Mouse (Mus musculus) CD4-positive, CD25-positive, alpha-beta regulatory T cell, adult 9 weeks (primary cell): Measurements from ENCODE around the gene Inhbe. TPM values are rescaled to one million over a fixed set of nuclear protein-coding genes. Genes with fewer than 3 reads are reported as not detected.

Experiments
- polyA plus RNA-seq: library from polyadenylated mRNA; unstranded; fragments of 100-300 nt; shearing (Covaris generic); gene quantifications from one replicate; pipeline ENCODE4 v1.2.1, GENCODE M21; 2017

Gene Inhbe
- not detected for polyA plus RNA-seq

DNA sequence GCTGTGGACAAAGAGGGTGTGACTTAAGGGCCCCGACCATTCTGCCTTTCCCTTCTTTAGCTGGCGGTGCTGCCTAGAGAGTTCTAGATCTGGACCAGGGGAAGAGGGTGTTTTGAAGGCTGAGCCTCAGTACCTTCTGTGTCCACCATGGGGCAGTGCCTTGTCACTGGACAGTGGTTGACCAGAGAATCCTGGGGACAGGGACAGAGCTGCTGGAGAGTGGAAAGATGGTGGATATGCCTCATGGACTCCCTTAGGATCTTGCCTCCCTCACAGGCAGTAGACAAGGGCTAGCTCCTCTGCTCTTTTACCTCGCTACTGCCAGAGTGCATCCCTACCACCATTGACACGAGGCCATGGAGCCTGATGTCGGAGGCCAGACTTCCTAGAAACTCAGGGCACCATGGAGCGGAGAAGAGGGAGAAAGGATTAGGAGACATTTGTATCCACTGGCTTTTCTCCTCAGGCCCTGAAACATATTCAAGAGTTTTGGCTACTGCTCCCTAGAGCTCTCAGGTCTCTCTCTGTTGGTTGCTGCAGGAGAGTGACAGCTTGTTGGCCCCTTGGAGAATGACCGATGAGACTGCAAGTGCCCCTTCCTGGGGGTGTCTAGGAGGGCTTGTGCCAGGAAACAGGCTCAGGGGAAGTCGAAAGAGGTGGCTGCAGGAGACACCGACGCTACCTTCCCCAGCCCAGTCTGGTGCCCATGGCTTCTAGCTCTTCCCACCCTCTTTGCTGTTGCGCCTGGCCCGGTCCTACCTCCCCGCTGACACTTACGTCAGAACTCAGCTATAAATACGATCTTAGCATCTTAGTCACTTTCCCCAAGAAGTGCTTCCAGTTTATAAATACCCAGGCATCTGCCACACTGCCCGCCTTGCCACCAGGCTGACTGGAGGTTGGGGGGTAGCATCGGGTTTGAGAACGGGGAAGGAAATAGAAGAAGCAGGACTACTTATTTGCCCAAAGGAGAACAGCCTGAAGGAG, at the start of gene Inhbe:
Gene Inhbe, minus strand, starts transcription at position 503 of the 987 bp plus-strand sequence.

DNA sequence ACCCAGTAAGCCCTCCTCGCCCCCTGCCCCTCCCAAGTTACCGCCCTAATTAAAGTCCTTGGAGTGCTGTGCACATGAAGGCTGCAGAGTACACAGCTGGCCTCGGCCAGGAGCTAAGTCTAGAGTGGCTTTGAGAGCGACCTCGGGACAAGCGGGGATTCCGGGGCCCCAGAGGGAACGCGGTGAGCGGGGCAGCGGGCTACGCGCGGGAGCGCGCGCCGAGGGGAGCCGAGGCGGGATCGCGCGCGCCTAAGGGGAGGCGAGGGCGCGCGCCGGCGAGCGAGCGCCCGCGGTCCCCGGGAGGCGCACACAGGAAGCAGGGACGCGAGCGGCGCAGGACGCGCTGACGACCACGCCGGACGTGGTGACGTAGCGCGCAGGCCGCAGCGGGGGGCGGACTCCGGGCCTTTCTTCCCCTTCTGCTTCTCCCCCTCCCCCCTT, 26.1 kb upstream of the Inhbe start, which contains the start of gene R3hdm2:
Gene R3hdm2, plus strand, starts transcription at position 77 of the 441 bp plus-strand sequence.

DNA sequence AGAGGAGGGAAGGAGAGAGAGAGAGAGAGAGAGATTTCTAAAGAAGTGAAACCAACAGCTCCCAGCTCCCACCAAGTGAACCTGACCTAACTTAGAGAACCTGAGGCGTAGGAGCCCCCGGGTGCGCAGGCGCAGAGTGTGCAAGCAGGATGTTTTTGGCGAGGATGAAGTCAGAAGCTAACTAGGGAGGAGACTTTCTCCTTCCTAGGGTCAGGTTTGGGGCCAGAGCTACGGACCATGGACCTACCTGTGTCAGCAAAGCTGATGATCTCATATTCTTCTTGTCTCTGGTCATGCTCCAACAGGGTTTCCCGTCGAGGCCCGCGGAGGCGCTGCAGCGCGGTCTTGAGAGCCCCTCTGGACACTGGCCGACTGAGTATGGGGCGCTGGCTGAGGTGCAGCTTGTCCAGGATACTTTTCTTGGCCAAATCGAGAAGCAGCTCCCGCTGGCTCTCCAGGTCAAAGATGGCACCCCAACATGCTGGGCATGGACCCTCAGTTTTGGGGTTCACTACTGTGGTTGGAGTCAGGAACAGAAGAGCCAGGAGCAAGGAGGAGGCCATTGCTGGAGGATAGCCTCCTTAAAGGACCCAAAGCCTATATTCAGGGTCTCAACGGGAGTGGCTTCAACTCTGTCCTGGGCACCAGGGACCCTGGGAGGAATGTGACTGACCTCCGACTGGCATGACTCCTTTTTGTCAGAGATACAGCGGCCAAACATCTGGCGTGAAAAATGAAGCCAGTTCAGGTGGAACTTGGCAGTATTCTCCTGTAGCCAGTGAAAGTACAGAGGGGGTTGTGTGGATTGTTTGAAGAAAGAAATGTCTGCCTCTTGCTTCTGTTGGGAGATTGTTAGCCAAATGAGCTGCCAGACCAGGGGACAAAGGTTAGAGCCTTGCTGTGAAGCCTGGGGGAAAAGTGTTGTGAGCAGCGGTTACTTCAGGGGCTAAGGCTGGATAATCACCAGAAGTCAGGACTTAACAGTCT, 15.9 kb upstream of the Inhbe start, which contains the start of gene Inhbc:
Gene Inhbc, minus strand, starts transcription at position 598 of the 987 bp plus-strand sequence.

DNA sequence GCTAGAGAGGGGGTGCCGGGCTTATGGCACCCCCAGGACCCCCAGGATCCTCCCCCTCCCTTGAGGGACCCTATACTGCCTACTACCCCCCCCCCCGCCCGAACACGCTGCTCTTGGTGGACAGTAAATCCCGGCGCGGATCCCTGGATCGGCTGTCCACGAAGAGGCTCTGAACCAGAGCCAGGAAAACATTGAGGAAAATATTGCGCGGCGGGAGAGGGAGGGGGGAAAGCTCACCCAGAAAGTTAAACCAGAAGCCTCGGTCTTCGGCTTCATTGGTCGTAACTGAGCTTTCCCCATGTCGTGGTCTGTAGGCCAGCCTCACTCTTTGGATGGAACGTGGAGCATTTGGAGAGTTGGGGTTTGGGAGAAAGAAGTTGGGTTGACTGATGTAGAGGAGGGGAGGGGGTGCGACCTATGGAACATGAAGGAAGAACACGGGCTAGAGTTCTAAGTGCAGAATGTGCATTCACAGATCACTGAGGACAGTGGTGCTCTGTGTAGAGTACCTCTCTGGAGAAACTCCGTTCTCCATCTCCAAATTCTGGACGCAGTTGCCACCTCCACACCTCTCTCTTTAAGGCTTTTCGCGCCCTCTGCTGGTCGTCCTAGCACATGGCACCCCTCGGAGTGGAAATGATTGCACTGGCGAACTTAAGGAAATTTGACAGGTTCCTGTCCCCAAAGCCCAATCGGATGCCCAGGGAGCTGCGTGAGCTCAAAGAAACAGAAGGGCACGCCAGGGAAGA, 12.1 kb downstream of the Inhbe start, which contains the start of gene Gli1:
Gene Gli1, minus strand, starts transcription at position 84 of the 749 bp plus-strand sequence.

DNA sequence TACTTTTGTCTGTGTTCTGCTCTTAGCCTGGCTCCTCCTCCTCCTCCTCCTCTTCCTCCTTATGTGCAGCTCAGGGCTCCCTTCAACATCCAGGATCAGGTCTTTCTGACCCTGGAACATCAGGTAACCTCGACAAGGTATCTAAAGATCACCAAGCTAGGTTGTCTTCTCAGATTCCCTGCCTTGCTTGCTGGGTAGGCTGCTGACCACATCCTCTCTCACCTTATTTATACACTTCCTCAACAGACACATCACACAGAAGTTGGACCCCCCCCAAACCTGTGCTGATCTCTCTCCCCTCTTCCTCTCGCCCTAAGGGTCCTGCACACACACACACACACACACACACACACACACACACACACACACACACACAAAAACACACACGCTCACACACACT, 32.6 kb downstream of the Inhbe start, which contains the start of gene Arhgap9:
Gene Arhgap9, plus strand, starts transcription at position 344 of the 400 bp plus-strand sequence.

DNA sequence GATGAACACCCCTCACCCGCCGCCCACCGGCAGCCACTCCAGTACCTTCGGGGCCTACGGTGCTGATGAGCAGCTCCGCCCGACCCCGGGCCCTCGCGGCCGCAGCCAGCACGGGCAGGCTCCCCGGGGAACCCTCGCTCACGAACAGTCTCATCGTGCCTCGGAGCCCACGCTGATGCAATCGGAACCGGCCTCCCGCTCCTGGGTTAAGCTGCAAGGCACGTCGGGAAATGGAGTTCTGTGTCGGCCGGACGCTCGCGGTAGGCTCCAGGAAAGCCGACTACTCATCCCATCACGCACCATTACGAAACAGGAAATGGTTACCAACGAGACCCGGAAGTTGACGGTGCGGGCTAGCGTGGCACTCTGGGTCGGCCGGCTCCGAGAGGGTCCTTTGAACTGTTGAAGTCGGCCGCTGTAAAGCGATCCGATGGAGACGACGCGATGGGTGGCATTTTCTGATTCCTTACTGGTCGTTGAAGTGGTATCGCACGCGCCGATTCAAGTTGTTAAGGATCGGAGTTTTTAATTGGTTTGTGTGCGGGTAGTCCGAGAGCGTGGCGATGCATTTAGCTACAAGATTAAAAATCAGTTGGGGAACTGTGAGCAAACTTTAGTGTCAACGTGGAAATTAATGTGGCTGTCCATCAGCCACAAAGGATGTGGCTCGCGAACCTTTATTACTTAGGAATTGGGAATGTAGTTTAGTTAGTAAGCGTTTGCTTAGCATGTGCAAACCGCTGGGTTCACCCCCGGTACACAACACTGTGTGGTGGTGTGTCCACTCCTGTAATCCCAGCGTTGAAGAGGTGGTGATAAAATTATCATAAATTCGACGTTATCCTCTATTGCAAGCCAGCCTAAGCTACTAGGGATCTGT, 42.5 kb downstream of the Inhbe start, which contains the start of gene Mars:
Gene Mars, minus strand, starts transcription at position 311 of the 880 bp plus-strand sequence.

Other genes starting within 250 kb of the Inhbe start
- 205 TPM for gene Os9, start 233.3 kb downstream of the Inhbe start, polyA plus RNA-seq
- gene B4galnt1, start 189.2 kb downstream of the Inhbe start, polyA plus RNA-seq = 571 TPM
- 7.1 TPM for gene Slc26a10, start 173.8 kb downstream of the Inhbe start, polyA plus RNA-seq
- not detected for gene Arhgef25, start 164.3 kb downstream of the Inhbe start, polyA plus RNA-seq
- 130 TPM for gene Dtx3, start 158.7 kb downstream of the Inhbe start, polyA plus RNA-seq
- 45.1 TPM for gene Pip4k2c, start 142.8 kb downstream of the Inhbe start, polyA plus RNA-seq
- gene Kif5a, start 91.1 kb downstream of the Inhbe start, polyA plus RNA-seq = 0.45 TPM
- 136 TPM for gene Dctn2, start 88.0 kb downstream of the Inhbe start, polyA plus RNA-seq
- gene Mbd6, start 65.4 kb downstream of the Inhbe start, polyA plus RNA-seq = 8.3 TPM
- 86.1 TPM for gene Mars, start 42.6 kb downstream of the Inhbe start, polyA plus RNA-seq
- 101 TPM for gene Arhgap9, start 32.4 kb downstream of the Inhbe start, polyA plus RNA-seq
- 0.42 TPM for gene Gli1, start 12.4 kb downstream of the Inhbe start, polyA plus RNA-seq
- gene Inhbc, start 16.0 kb upstream of the Inhbe start, polyA plus RNA-seq = not detected
- 11.4 TPM for gene R3hdm2, start 25.9 kb upstream of the Inhbe start, polyA plus RNA-seq
- 0.47 TPM for gene Stac3, start 147.3 kb upstream of the Inhbe start, polyA plus RNA-seq
- not detected for gene Ndufa4l2, start 160.6 kb upstream of the Inhbe start, polyA plus RNA-seq
- gene Shmt2, start 168.0 kb upstream of the Inhbe start, polyA plus RNA-seq = 106 TPM
- not detected for gene Nxph4, start 180.1 kb upstream of the Inhbe start, polyA plus RNA-seq